Mouse (Mus musculus) embryonic facial prominence, embryonic 12.5 days (tissue): ENCODE results near the gene Srsf3. TPM values are rescaled to one million over a fixed set of nuclear protein-coding genes. Genes with fewer than 3 reads are reported as not detected.
"Not testable (repeated sequence)": the region's sequence is repeated elsewhere in the genome, so short reads cannot be mapped to it uniquely, and the experiment has no call there.

Source experiments
- ATAC-seq: fragments of 200-750 bp; cut with Nextera tagmentation; 2 replicates; pipeline ENCODE4 v1.8.0; 2017; ENCODE audit not compliant: insufficient number of reproducible peaks, insufficient read depth, low FRiP score, low TSS enrichment
- H3K27ac ChIP-seq: fragments of 300-500 bp; sonication (generic); 2 replicates; pipeline ENCODE4 v1.5.1; 2016; ENCODE audit warnings: mild to moderate bottlenecking
- H3K27me3 ChIP-seq: fragments of 300-500 bp; sonication (generic); 2 replicates; pipeline ENCODE4 v1.6.1; 2016; ENCODE audit warnings: mild to moderate bottlenecking, moderate library complexity
- H3K36me3 ChIP-seq: fragments of 300-500 bp; sonication (generic); 2 replicates; pipeline ENCODE4 v1.6.1; 2016; ENCODE audit warnings: mild to moderate bottlenecking
- H3K4me1 ChIP-seq: fragments of 300-500 bp; sonication (generic); 2 replicates; pipeline ENCODE4 v1.6.1; 2016
- H3K4me2 ChIP-seq: fragments of 300-500 bp; sonication (generic); replicated peaks from 2 replicates; pipeline ENCODE4 v1.6.1; 2016; ENCODE audit warnings: mild to moderate bottlenecking, moderate library complexity
- H3K4me3 ChIP-seq: fragments of 300-500 bp; sonication (generic); 2 replicates; pipeline ENCODE4 v1.5.1; 2016; ENCODE audit warnings: mild to moderate bottlenecking
- H3K9ac ChIP-seq: fragments of 300-500 bp; sonication (generic); 2 replicates; pipeline ENCODE4 v1.6.1; 2016; ENCODE audit warnings: mild to moderate bottlenecking, moderate library complexity
- H3K9me3 ChIP-seq: fragments of 300-500 bp; sonication (generic); 2 replicates; pipeline ENCODE4 v1.6.1; 2016; ENCODE audit warnings: mild to moderate bottlenecking, moderate library complexity
- WGBS: fragments of 180-500 bp; shearing (Covaris S2); methylation state at CpG from one replicate; pipeline ENCODE4 v1.1.7; 2016; 5-methylcytosine and 5-hydroxymethylcytosine counted together
- polyA plus RNA-seq: library from polyadenylated mRNA; unstranded; fragments of >200 nt; fragmentation: Nextera tagmentation; extraction: Ambion mirVana; gene quantifications from 2 replicates; pipeline ENCODE4 v1.2.1, GENCODE M21; 2016

Srsf3 gene
- polyA plus RNA-seq = 731 and 750 TPM in 2 replicates

DNA sequence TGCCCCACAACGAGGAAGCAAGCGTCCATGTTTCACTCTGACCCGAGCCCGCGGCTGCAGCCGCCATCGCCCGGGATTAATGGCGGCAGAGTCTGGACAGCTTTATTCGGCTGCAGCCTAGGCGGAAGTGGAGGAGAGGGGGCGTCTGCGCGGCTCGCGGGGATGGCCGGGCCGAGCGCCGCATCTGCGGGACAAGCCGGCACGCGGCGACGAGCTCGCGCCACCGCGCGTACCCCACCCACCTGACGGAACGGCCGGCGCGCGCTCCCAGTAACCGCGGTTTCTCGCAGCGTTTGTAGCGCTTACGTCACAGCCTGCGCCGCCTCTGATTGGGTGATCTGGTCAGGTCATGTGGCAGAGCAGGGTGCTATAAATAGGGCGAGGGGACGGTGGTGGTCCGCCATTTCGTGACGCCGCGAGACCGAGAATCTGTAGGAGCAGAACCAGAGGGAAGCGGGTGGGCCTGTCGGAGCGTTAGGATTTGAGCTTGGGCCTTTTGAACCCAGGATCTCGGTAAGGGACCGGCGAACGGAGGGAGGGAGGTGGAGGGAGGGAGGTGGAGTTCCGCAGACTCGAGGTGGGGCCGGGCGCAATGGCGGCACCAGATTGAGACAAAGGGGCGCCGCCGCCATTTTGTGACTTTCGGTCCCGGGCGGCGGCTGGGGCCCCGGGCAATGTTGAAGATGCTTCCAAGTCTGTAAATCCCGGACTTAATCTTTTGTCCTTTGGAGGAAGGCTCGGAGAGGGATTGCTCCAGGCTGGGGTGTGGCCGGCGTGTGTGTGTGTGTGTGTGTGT lies at the start of gene Srsf3:
TSS of gene Srsf3 (plus strand) at position 355 of the 796 bp plus-strand sequence.
- peak; percentile 90 for ATAC-seq
- Histone ChIP-seq H3K4me1 (peaks cover 8% of the 10 kb centered on the region; the same call in 1 of the 2 replicates), H3K9ac (peak within 1 kb of the TSS; percentile 97), H3K27me3 (no peaks in the 10 kb centered on the region), H3K9me3 (no peaks in the 10 kb centered on the region), H3K36me3 (peaks cover 13% of the 10 kb centered on the region), H3K27ac (peak within 1 kb of the TSS; percentile 98), H3K4me2 (peak within 1 kb of the TSS; percentile 85), H3K4me3 (peak within 1 kb of the TSS; percentile 83)
- under 1% methylated on average over 77 of the region's 77 CpGs for WGBS

DNA sequence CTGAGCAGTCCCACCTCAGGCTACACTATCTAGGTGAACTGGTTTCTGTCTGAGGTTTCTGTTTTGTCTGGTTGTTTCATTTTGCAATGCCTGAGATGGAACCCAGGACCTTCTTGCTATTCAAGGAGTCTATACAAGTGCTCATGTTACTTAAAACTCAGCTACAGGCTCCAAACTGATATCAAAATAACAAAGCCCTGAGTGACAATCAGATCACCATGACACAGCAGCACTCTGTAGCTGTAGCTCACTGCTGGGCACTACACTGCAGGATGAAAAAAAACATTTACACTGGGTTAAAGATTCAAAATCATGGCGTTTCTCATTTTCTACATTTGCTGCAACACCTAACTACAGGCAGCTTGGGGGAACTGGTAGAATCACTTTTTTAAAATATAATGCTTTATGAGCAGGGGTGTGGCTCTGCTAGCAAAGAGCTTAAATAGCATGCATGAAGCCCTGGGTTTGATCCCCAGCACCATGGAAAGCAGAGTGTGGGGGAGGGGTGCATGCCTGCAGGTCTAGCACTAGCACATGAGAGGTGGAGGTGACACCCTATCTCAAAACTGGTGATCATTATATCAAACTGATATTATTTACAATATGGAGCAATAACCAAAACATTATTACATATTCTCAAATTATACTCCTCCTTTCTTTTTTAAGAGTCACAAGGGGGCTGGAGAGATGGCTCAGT lies 47.6 kb upstream of the Srsf3 start:
- H3K9me3 ChIP-seq = no peaks in the 10 kb centered on the region
- H3K9ac ChIP-seq = no peak overlapping the region
- H3K27ac ChIP-seq = no peak overlapping the region
- no peak overlapping the region for H3K4me2 ChIP-seq
- peaks cover 75% of the 10 kb centered on the region for H3K36me3 ChIP-seq
- no peaks in the 10 kb centered on the region for H3K27me3 ChIP-seq
- no peak for ATAC-seq
- H3K4me1 ChIP-seq = 0 out of 2 replicates have a peak, but pooled peaks cover 3% of the 10 kb centered on the region
- WGBS = 86% methylated on average over 1 of the region's 1 CpGs
- H3K4me3 ChIP-seq = no peak overlapping the region

DNA sequence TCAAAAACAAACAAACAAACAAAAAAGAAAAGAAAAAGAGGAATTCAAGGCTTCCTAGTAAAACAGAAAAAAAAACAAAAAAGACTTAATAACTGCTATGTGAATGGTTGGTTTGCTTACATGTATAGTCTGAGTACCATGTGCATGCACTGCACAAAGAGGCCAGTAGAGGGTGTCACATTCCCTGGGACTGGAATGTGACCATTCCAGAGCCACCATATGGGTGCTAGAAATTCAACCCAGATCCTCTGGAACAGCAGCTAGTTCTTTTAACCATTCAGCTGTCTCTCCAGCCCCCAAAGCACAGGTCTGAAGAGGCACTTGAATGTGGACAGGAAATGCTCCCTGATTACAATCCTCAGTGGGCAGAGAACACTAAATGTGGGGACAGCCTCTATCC lies 45.6 kb upstream of the Srsf3 start:
- H3K36me3 ChIP-seq = peaks cover 78% of the 10 kb centered on the region
- H3K4me1 ChIP-seq = 0 out of 2 replicates have a peak, but pooled peaks cover 3% of the 10 kb centered on the region
- H3K4me2 ChIP-seq = no peak overlapping the region
- no peaks in the 10 kb centered on the region for H3K27me3 ChIP-seq
- ATAC-seq = no peak
- H3K27ac ChIP-seq = no peak overlapping the region
- H3K9ac ChIP-seq = no peak overlapping the region
- no peak overlapping the region for H3K4me3 ChIP-seq
- H3K9me3 ChIP-seq = no peaks in the 10 kb centered on the region

DNA sequence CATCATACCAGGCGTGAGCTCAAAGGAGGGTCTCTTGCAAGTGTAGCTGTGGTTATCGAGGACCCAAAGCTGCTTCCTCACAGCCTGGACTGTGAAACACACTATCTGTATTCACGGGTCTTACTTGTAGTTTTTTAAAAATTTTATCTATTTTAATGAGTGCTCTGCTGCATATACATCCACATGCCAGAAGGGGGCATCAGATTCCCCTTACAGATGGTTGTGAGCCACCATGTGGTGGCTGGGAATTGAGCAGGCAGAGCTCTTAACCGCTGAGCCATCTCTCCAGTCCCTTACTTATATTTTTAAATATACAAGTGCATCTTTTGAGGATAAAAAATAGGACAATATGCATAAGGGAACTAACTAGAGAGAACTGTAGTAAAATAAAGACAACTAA lies 44.7 kb upstream of the Srsf3 start:
- no peak for ATAC-seq
- Histone ChIP-seq H3K9me3 (no peaks in the 10 kb centered on the region), H3K9ac (no peak overlapping the region), H3K4me1 (0 out of 2 replicates have a peak, but pooled peaks cover 3% of the 10 kb centered on the region), H3K27ac (no peak overlapping the region), H3K27me3 (no peaks in the 10 kb centered on the region), H3K4me3 (no peak overlapping the region), H3K4me2 (no peak overlapping the region), H3K36me3 (peaks cover 77% of the 10 kb centered on the region)
- 65% methylated on average over 4 of the region's 4 CpGs for WGBS

DNA sequence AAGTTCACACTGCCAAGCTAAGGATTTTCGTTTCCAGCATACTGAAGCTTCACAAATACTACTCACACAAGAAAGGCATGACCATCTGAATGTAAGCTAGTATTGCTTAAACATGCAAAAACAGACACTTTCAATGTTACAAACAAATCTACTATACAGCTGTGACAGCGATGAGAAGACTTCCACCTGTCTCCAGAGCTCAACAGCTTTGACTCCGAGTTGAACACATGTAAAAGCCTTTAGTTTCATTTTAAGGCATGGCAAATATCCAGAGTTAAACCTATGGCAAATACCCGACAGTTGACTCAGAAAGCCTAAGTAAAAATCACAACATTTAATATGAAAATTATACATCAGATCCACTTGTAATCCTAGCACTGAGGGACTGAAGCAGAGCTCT lies 44.1 kb upstream of the Srsf3 start:
- ATAC-seq = no peak
- 87% methylated on average over 4 of the region's 4 CpGs for WGBS
- Histone ChIP-seq H3K36me3 (peaks cover 72% of the 10 kb centered on the region), H3K4me2 (no peak overlapping the region), H3K27me3 (no peaks in the 10 kb centered on the region), H3K4me1 (no peaks in the 10 kb centered on the region), H3K9me3 (no peaks in the 10 kb centered on the region), H3K9ac (no peak overlapping the region), H3K4me3 (no peak overlapping the region), H3K27ac (no peak overlapping the region)

DNA sequence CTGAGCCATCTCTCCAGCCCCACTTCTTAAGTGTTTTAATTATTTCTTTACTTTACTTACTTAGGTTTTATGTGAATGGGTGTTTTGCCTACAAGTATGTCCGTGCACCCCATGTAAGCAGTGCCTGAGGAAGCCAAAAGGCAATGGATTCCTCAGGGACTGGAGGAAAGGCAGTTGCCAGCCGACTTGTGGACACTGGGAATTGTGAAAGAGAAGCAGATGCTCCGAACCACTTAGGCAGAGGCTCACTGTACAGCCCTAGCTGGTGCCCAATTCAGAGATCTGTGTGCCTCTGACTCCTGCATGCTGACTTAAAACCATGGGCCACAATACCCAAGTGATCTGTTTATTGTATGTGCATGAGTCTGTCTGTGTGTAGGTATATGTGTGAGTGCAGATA lies 43.4 kb upstream of the Srsf3 start:
- no peak for ATAC-seq
- Histone ChIP-seq H3K4me3 (no peak overlapping the region), H3K9me3 (no peaks in the 10 kb centered on the region), H3K4me2 (no peak overlapping the region), H3K9ac (no peak overlapping the region), H3K36me3 (peaks cover 67% of the 10 kb centered on the region), H3K27me3 (no peaks in the 10 kb centered on the region), H3K27ac (no peak overlapping the region), H3K4me1 (no peaks in the 10 kb centered on the region)
- 72% methylated on average over 3 of the region's 3 CpGs for WGBS

DNA sequence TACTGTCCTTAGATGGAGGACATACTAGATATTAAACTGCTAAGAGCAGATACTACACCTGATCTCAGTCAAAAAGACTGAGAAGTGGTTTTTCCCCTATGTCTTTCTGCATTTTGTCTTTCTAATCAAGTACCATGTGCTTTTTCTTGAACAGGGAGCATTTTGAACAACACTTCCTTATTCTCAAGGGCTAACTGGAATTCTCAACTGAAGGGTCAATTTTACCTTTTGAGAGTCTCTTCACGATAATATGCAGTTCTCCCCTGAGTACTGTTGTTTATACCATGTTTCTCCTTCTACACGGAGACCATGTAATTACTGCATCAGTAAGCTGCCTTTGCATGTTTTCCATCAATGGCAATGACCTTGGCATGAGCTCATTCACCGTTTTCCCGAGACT lies 42.4 kb upstream of the Srsf3 start:
- Histone ChIP-seq H3K9ac (no peak overlapping the region), H3K4me3 (no peak overlapping the region), H3K4me1 (no peaks in the 10 kb centered on the region), H3K9me3 (no peaks in the 10 kb centered on the region), H3K36me3 (peaks cover 66% of the 10 kb centered on the region), H3K4me2 (no peak overlapping the region), H3K27ac (no peak overlapping the region), H3K27me3 (no peaks in the 10 kb centered on the region)
- WGBS = 76% methylated on average over 4 of the region's 4 CpGs
- ATAC-seq = no peak

DNA sequence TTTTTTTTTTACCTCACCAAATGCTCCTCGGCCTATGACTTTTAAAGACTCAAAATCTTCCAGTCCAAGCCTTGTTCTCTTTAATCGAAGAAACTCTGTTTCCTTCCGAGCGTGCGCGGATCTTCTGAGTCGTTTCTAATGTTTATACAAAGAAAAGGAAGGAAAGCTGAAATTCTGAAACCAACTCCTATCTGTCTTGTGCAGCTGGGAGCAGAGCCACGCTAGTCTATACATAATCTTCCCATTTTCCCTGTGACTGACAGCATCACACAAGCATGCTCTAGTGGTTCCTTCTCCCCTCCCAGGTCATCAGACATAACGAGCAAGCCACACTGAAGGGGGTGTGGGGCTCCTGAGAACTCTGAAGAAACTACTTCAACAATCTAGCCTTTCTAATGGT lies 41.1 kb upstream of the Srsf3 start:
- Histone ChIP-seq H3K9ac (no peak overlapping the region), H3K4me1 (no peaks in the 10 kb centered on the region), H3K27ac (no peak overlapping the region), H3K4me3 (no peak overlapping the region), H3K9me3 (no peaks in the 10 kb centered on the region), H3K36me3 (peaks cover 56% of the 10 kb centered on the region), H3K27me3 (no peaks in the 10 kb centered on the region), H3K4me2 (no peak overlapping the region)
- ATAC-seq = no peak
- WGBS = 91% methylated on average over 9 of the region's 9 CpGs

DNA sequence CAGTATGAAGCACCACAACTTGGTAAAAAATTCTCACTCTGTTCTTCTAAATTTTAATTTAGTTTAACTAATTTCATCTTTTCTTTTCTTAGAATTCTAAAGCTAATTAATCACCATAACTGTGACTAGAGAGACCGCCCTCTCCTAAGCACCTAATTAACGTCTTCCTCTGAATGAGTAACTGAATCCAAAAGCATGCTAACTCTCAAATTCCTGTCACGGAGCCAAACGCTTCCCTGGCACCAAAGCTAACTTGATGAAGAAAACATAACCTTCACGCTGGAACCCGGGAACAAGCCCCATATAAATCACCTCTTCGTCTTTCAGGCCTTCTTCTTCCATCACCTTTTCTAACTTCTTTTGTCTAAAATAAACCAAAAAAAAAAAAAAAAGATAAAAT lies 40.3 kb upstream of the Srsf3 start:
- H3K4me2 ChIP-seq = no peak overlapping the region
- WGBS = 80% methylated on average over 7 of the region's 7 CpGs
- H3K9ac ChIP-seq = no peak overlapping the region
- no peaks in the 10 kb centered on the region for H3K4me1 ChIP-seq
- no peak overlapping the region for H3K27ac ChIP-seq
- no peaks in the 10 kb centered on the region for H3K27me3 ChIP-seq
- peaks cover 55% of the 10 kb centered on the region for H3K36me3 ChIP-seq
- no peak for ATAC-seq
- H3K9me3 ChIP-seq = no peaks in the 10 kb centered on the region
- H3K4me3 ChIP-seq = no peak overlapping the region

DNA sequence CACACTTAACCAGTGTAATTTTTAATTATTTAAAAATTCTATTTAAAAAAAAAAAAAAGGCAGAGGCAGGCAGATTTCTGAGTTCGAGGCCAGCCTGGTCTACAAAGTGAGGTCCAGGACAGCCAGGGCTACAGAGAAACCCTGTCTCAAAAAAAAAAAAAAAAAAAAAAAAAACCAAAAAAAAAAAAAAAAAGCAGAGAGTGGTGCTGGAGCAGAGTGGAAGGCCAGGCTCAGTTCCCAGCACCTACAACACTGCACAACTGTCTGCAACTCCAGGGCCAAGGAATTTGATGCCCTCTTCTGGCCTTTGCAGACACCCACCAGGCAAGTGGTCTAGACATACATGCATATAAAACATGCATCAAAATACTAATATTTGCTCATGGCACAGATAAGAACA lies 39.4 kb upstream of the Srsf3 start:
- H3K9me3 ChIP-seq, H3K9ac ChIP-seq, H3K4me2 ChIP-seq, H3K27ac ChIP-seq, H3K4me3 ChIP-seq, ATAC-seq, H3K27me3 ChIP-seq, H3K4me1 ChIP-seq: not testable (repeated sequence)
- peaks cover 54% of the 10 kb centered on the region for H3K36me3 ChIP-seq
- WGBS = 91% methylated on average over 1 of the region's 1 CpGs

DNA sequence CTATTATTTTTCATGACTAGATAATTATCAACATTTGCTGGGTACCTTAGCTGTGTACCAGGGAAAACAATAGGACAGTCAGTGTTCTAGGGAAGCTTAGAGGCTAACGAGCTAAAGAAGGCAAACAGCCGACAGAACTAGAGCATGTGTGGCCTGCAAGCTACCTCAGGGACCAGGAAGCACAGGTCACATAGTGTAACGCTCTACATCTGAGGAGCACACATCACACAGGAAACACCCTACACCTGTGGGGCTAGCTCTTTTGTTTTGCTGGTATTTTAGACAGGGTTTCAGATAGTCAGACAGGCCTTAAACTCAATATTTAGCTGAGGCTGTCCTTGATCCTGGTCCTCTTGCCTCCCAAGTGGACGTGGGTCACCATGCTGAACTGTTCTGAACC lies 37.8 kb upstream of the Srsf3 start:
- H3K27me3 ChIP-seq = no peaks in the 10 kb centered on the region
- no peak overlapping the region for H3K9ac ChIP-seq
- no peak overlapping the region for H3K27ac ChIP-seq
- no peak for ATAC-seq
- no peaks in the 10 kb centered on the region for H3K9me3 ChIP-seq
- H3K36me3 ChIP-seq = peaks cover 58% of the 10 kb centered on the region
- H3K4me1 ChIP-seq = no peaks in the 10 kb centered on the region
- H3K4me2 ChIP-seq = no peak overlapping the region
- no peak overlapping the region for H3K4me3 ChIP-seq
- WGBS = 89% methylated on average over 4 of the region's 4 CpGs

DNA sequence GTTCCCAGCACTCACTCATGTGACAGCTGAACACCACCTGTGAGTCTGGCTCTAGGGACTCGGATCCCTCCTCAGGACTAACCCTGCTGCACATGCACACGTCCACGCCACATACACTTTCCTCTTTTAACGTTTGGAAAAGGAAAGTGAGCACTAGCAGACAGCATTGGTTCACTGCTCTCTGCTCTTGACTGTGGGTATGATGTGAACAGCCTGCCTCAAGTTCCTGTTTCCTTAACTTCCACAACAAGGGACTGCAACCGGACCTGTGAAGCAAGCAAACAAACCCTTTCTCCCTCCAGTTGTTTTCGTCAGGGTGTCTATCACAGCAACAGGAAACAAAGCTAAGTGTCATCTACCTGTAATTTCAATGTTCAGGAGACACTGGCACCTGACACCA lies 32.0 kb upstream of the Srsf3 start:
- no peak overlapping the region for H3K27ac ChIP-seq
- H3K4me3 ChIP-seq = no peak overlapping the region
- H3K36me3 ChIP-seq = peaks cover 45% of the 10 kb centered on the region
- no peaks in the 10 kb centered on the region for H3K27me3 ChIP-seq
- 84% methylated on average over 6 of the region's 6 CpGs for WGBS
- no peak overlapping the region for H3K9ac ChIP-seq
- no peaks in the 10 kb centered on the region for H3K9me3 ChIP-seq
- no peak for ATAC-seq
- no peak overlapping the region for H3K4me2 ChIP-seq
- H3K4me1 ChIP-seq = peaks cover 4% of the 10 kb centered on the region; the same call in 1 of the 2 replicates
